In the genomic region with DNA sequence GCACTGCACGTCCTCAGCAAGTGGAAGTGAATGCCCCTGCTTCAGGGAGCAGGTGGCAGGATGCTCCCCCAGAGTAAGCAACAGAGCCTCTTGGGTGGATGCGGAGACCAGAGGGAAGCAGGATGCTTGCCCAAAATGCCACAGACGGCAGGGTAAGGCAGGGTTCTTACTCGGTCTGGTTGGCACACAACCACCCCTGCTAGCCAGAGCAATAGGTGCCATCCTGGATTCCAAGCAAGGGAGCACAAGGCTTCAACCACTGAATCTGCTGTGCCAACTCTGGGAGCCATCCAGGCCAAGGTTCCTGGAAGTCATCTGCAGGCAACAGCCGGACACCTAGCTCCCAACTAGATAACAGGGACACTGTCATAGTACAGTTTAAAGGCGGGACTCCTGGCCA, we compare ENCODE assay signal across 25 mouse cellular contexts. TPM values are rescaled to one million over a fixed set of nuclear protein-coding genes. Genes with fewer than 3 reads are reported as not detected.
DNase-seq lines count a peak whose midpoint lies in the region; ATAC-seq and TF ChIP-seq lines count a peak whose summit lies in the region.
"Had no signal": no experiment of that assay in that cellular context is flagged by ENCODE, and none has a peak within 500 bp of the region (broad histone marks: within the 10 kb centered on the region; RNA-seq: fewer than 3 reads in every experiment).

No protein-coding gene starts in this region.

- H3K9ac ChIP-seq in forebrain, embryonic 14.5 days (ENCODE audit: low read length), result no peak overlapping the region
- H3K9ac ChIP-seq: embryonic facial prominence, embryonic 13.5 days; forebrain, embryonic 12.5 days; hindbrain, embryonic 12.5 days had no signal

- no peaks in the 10 kb centered on the region for H3K9me3 ChIP-seq in forebrain, embryonic 14.5 days (replicated peaks; ENCODE audit: control insufficient read depth, low read length)
- H3K9me3 ChIP-seq: embryonic facial prominence, embryonic 10.5 days; embryonic facial prominence, embryonic 13.5 days; forebrain, embryonic 12.5 days; hindbrain, embryonic 12.5 days had no signal

- H3K4me2 ChIP-seq in forebrain, embryonic 14.5 days (ENCODE audit: low read length), result no peak overlapping the region
- H3K4me2 ChIP-seq: embryonic facial prominence, embryonic 13.5 days; forebrain, embryonic 12.5 days; heart, embryonic 11.5 days; hindbrain, embryonic 12.5 days had no signal

- no peaks in the 10 kb centered on the region for H3K27me3 ChIP-seq in cerebellum, adult 2 months (ENCODE audit: control insufficient read depth, insufficient read depth, low read length)
- H3K27me3 ChIP-seq in forebrain, embryonic 14.5 days (replicated peaks; ENCODE audit: control insufficient read depth, insufficient read depth, low read length), result no peaks in the 10 kb centered on the region
- H3K27me3 ChIP-seq: embryonic facial prominence, embryonic 13.5 days had no signal

- no peak for ATAC-seq in forebrain, embryonic 14.5 days
- ATAC-seq: activated CD4-positive, CD25-positive, alpha-beta regulatory T cell, adult 4 months; forebrain, embryonic 16.5 days; hindbrain, embryonic 16.5 days; inflammation-experienced regulatory T-cells, adult 6 months; intestine, embryonic 16.5 days had no signal

- intact Hi-C loops in gastrocnemius, adult 2 months (cut with DNase I), result no loop called here

- H3K27ac ChIP-seq in cerebellum, adult 2 months (ENCODE audit: insufficient read depth, low read length), result peak overlapping the region; percentile 58
- H3K27ac ChIP-seq in gastrocnemius, adult 2 months, result peak overlapping the region; percentile 43; the same call in 1 of the 2 replicates
- no peak overlapping the region for H3K27ac ChIP-seq in forebrain, embryonic 14.5 days (ENCODE audit: low read depth, low read length)
- H3K27ac ChIP-seq: embryonic facial prominence, embryonic 10.5 days; embryonic facial prominence, embryonic 13.5 days; forebrain, embryonic 12.5 days; hindbrain, embryonic 12.5 days had no signal

- TF ChIP-seq POLR2A in cerebellum, adult 2 months (IDR thresholded peaks at IDR 0.05; ENCODE audit: borderline replicate concordance, insufficient read depth, low read length), result no peak

- 11% methylated on average over 6 of the region's 6 CpGs for WGBS in cerebellum, adult 2 months
- 85% methylated on average over 6 of the region's 6 CpGs for WGBS in forebrain, embryonic 14.5 days

- no peak overlapping the region for H3K4me3 ChIP-seq in cerebellum, adult 2 months (replicated peaks; ENCODE audit: insufficient read depth, low read depth, low read length)
- no peak overlapping the region for H3K4me3 ChIP-seq in gastrocnemius, adult 2 months
- H3K4me3 ChIP-seq in forebrain, embryonic 14.5 days (ENCODE audit: low read depth, low read length), result no peak overlapping the region
- H3K4me3 ChIP-seq: embryonic facial prominence, embryonic 10.5 days; embryonic facial prominence, embryonic 13.5 days; erythroblast, embryonic 14.5 days; forebrain, embryonic 12.5 days; hindbrain, embryonic 12.5 days had no signal

- peak; percentile 47 for DNase-seq in adrenal gland, postnatal 14 days
- no peak for DNase-seq in adrenal gland, adult 8-10 months
- DNase-seq in cerebellum, adult 2 months, result peak; percentile 42 to 63
- no peak for DNase-seq in cerebellum, adult 11 months
- DNase-seq in gastrocnemius, adult 2 months, result no peak
- no peak for DNase-seq in gastrocnemius, adult 8-10 months (ENCODE audit: low spot score in 2 of 2)
- DNase-seq in brain, adult 2 months (ENCODE audit: low read depth, low spot score), result peak; percentile 62
- DNase-seq in forebrain, embryonic 14.5 days (ENCODE audit: low spot score), result no peak
- DNase-seq: adrenal gland, postnatal 10 days; embryo, embryonic 11 days; gastrocnemius, postnatal 14 days; heart, adult 11 months; kidney, adult 18-20 months; kidney, adult 9 months had no signal

- no peak for TF ChIP-seq CTCF in cerebellum, adult 2 months (IDR thresholded peaks at IDR 0.05; ENCODE audit: borderline replicate concordance, insufficient read depth, low read depth, low read length)
- no peak for TF ChIP-seq CTCF in gastrocnemius, adult 2 months (IDR thresholded peaks at IDR 0.05)

- peaks cover 23% of the 10 kb centered on the region for H3K4me1 ChIP-seq in cerebellum, adult 2 months (ENCODE audit: control insufficient read depth, insufficient read depth, low read length)
- no peaks in the 10 kb centered on the region for H3K4me1 ChIP-seq in forebrain, embryonic 14.5 days (ENCODE audit: control insufficient read depth, insufficient read depth, low read length)
- H3K4me1 ChIP-seq: embryonic facial prominence, embryonic 10.5 days; embryonic facial prominence, embryonic 13.5 days; forebrain, embryonic 12.5 days had no signal

- H3K36me3 ChIP-seq in forebrain, embryonic 14.5 days (ENCODE audit: control insufficient read depth, insufficient read depth, low read length), result no peaks in the 10 kb centered on the region
- H3K36me3 ChIP-seq: embryonic facial prominence, embryonic 10.5 days; embryonic facial prominence, embryonic 13.5 days; forebrain, embryonic 12.5 days; hindbrain, embryonic 12.5 days had no signal

RNA-seq across cellular contexts. Expression of a gene that starts 14.8 kb away (rescaled TPM):
- 25.9 and 30.5 TPM in 2 replicates for total RNA-seq in adrenal gland, postnatal 14 days (2021)
- 10 to 100 TPM; 42.6 to 58.0 (median 46.9) TPM for total RNA-seq in adrenal gland, adult 8-10 months (2022)
- polyA plus RNA-seq in cerebellum, adult 2 months (2012; rRNA removed), result 117 and 124 TPM in 2 replicates
- 10 to 100 TPM; 18.9 to 32.6 TPM for total RNA-seq in gastrocnemius, adult 2 months (2021)
- 10 to 100 TPM; 20.9 to 25.5 (median 22.8) TPM for total RNA-seq in gastrocnemius, adult 8-10 months (2022)
- 6.1 and 11.8 TPM in 2 replicates for polyA plus RNA-seq in forebrain, embryonic 14.5 days (2014; fragmentation: Nextera tagmentation; extraction: Ambion mirVana)

Comparison
In these comparisons a context has a peak if more than half of its experiments do, and no peak if none do; other contexts are left out.
1. DNase-seq: peak in adrenal gland, postnatal 14 days (single experiment), cerebellum, adult 2 months (2 of 2) and brain, adult 2 months (single experiment); none in adrenal gland, adult 8-10 months (single experiment), cerebellum, adult 11 months (single experiment), gastrocnemius, adult 2 months (single experiment), gastrocnemius, adult 8-10 months (0 of 2) and forebrain, embryonic 14.5 days (single experiment).